Mouse (Mus musculus): Measurements from ENCODE around the gene Dnah17.

- TF ChIP-seq POLR2A (IDR thresholded peaks at IDR 0.05; ENCODE audit: low read depth, low read length), result no peak
- no peak for TF ChIP-seq CTCF (IDR thresholded peaks at IDR 0.05; ENCODE audit: extremely low read depth, insufficient read depth, insufficient read length, insufficient replicate concordance)
Measured at GRCm38 (mm10) chr11:117995661-117996060, 134.8 kb downstream of the Dnah17 start.
